Comparison of ENCODE assay signal across 11 mouse cellular contexts in the genomic region with DNA sequence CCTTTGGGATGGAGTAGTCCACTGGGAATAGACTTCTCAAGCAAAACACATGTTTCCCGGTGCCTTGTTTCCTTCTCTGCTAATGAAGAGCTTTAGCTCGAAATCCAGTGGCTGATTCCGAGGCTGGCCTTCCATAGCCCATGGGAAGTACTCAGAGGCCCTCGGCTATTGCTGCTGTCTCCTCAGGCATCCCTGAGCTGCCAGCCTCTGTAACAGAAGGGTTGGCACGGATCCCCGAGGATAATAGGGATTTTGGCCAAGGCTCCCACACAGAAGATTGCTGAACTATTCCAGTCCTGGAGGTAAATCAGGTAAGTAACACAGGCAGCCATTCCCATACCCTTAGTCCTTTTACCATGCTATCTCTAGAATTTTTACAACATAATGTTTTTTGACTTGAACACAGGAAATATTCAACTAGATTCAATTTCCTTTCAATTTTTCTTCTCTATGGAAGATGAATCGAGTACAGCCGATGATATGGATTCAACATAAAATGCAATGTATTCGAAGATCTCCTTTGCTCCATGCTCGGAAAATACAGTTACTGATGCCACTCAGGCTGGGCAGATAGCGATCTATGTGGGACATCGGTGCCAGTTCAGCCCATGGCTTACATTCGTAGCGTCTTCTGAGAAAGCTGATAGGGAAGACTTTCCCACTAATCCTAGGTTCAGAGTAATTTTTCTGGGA.
DNase-seq lines count a peak whose midpoint lies in the region; ATAC-seq and TF ChIP-seq lines count a peak whose summit lies in the region.
"Had no signal": no experiment of that assay in that cellular context is flagged by ENCODE, and none has a peak within 500 bp of the region (broad histone marks: within the 10 kb centered on the region; RNA-seq: fewer than 3 reads in every experiment).

No protein-coding gene starts in this region.

- 57% methylated on average over 14 of the region's 14 CpGs for WGBS in forebrain, postnatal 0 days

- peak; percentile 14 to 15 for DNase-seq in heart, adult 18-20 months
- DNase-seq in heart, adult 9 months (ENCODE audit: low spot score in 2 of 2) = no peak
- DNase-seq in adrenal gland, adult 8-10 months = peak; percentile 3
- DNase-seq in cerebellum, adult 11-12 months = peak; percentile 72
- peak; percentile 38 for DNase-seq in forebrain, postnatal 0 days
- DNase-seq in left cerebral cortex, adult 8-10 months (ENCODE audit: low spot score in 2 of 2) = no peak
- no peak for DNase-seq in lung, adult 18-20 months

- no peaks in the 10 kb centered on the region for H3K9me3 ChIP-seq in forebrain, postnatal 0 days (ENCODE audit: low read length)
- H3K9me3 ChIP-seq: lung, embryonic 15.5 days had no signal

- TF ChIP-seq CTCF in forebrain, postnatal 0 days (IDR thresholded peaks at IDR 0.05; ENCODE audit: low read depth) = no peak

- 0 out of 2 replicates have a peak, but pooled peaks have one; percentile 8 for ATAC-seq in forebrain, postnatal 0 days

- no peaks in the 10 kb centered on the region for H3K27me3 ChIP-seq in forebrain, postnatal 0 days (ENCODE audit: insufficient read depth, low read length)
- H3K27me3 ChIP-seq: lung, embryonic 15.5 days had no signal

- H3K4me1 ChIP-seq in forebrain, postnatal 0 days (ENCODE audit: insufficient read depth) = no peaks in the 10 kb centered on the region
- H3K4me1 ChIP-seq: lung, embryonic 15.5 days had no signal

- H3K4me3 ChIP-seq in forebrain, postnatal 0 days (ENCODE audit: low read depth, low read length) = no peak overlapping the region
- H3K4me3 ChIP-seq: lung, embryonic 15.5 days had no signal

- H3K27ac ChIP-seq in forebrain, postnatal 0 days (ENCODE audit: low read depth, low read length) = no peak overlapping the region
- H3K27ac ChIP-seq: hindbrain, embryonic 14.5 days; kidney, postnatal 0 days; lung, embryonic 15.5 days had no signal

- no peaks in the 10 kb centered on the region for H3K36me3 ChIP-seq in forebrain, postnatal 0 days (ENCODE audit: insufficient read depth)
- H3K36me3 ChIP-seq: lung, embryonic 15.5 days had no signal

- H3K9ac ChIP-seq in forebrain, postnatal 0 days = no peak overlapping the region
- H3K9ac ChIP-seq: hindbrain, embryonic 14.5 days; lung, embryonic 15.5 days had no signal

- H3K4me2 ChIP-seq in forebrain, postnatal 0 days (ENCODE audit: low read depth) = no peak overlapping the region
- H3K4me2 ChIP-seq: heart, embryonic 11.5 days; hindbrain, embryonic 14.5 days; lung, embryonic 15.5 days had no signal

Comparison
In these comparisons a context has a peak if more than half of its experiments do, and no peak if none do; other contexts are left out.
1. DNase-seq: peak in heart, adult 18-20 months (2 of 2), adrenal gland, adult 8-10 months (single experiment), cerebellum, adult 11-12 months (single experiment) and forebrain, postnatal 0 days (single experiment); none in heart, adult 9 months (0 of 2), left cerebral cortex, adult 8-10 months (0 of 2) and lung, adult 18-20 months (0 of 2).